In genomic region chr1:119837035-119837751, GRCm38 (mm10) we compare ENCODE assay signal across 8 mouse cellular contexts. TPM values are rescaled to one million over a fixed set of nuclear protein-coding genes. Genes with fewer than 3 reads are reported as not detected.
A peak's percentile ranks its signal among the peaks of the same experiment; 100 is the strongest.
DNase-seq lines count a peak whose midpoint lies in the region; ATAC-seq lines count a peak whose summit lies in the region.

Gene Ptpn4, minus strand, starts transcription at chr1:119837613.

- H3K27ac ChIP-seq in hindbrain, embryonic 14.5 days: peak within 1 kb of the TSS; percentile 92

- peak within 1 kb of the TSS; percentile 82 for H3K4me2 ChIP-seq in hindbrain, embryonic 14.5 days (replicated peaks)

- peak; percentile 99 for DNase-seq in R1 (ENCODE audit: low read depth, low spot score)
- DNase-seq in cerebellum, postnatal 25 days: peak; percentile 99
- DNase-seq in frontal cortex, postnatal 25 days (ENCODE audit: low spot score in 2 of 2): peak; percentile 86 to 95
- peak; percentile 96 for DNase-seq in hindbrain, embryonic 14.5 days (ENCODE audit: low spot score)
- DNase-seq in layer of hippocampus, postnatal 36 days: peak; percentile 96 to 98
- peak; percentile 98 for DNase-seq in lung, postnatal 36 days
- DNase-seq in retina, postnatal 1 day: peak; percentile 98
- DNase-seq in urinary bladder, adult 18-20 months (ENCODE audit: low spot score in 2 of 2): peak; percentile 97 to 98

- peak within 1 kb of the TSS; percentile 71 for H3K4me3 ChIP-seq in hindbrain, embryonic 14.5 days (replicated peaks; ENCODE audit: low read length)

- H3K27me3 ChIP-seq in hindbrain, embryonic 14.5 days (ENCODE audit: control insufficient read depth, insufficient read depth, low read length): no peaks in the 10 kb centered on the region

- under 1% methylated on average over 76 of the region's 79 CpGs for WGBS in hindbrain, embryonic 14.5 days

- H3K36me3 ChIP-seq in hindbrain, embryonic 14.5 days (replicated peaks; ENCODE audit: control insufficient read depth, insufficient read depth): no peaks in the 10 kb centered on the region

- peak; percentile 99 for ATAC-seq in hindbrain, embryonic 14.5 days (ENCODE audit: low FRiP score)

- no peaks in the 10 kb centered on the region for H3K9me3 ChIP-seq in hindbrain, embryonic 14.5 days (ENCODE audit: control insufficient read depth, low read length)

- peaks cover 21% of the 10 kb centered on the region for H3K4me1 ChIP-seq in hindbrain, embryonic 14.5 days (replicated peaks; ENCODE audit: control insufficient read depth, insufficient read depth, low read length)

- peak within 1 kb of the TSS; percentile 77 for H3K9ac ChIP-seq in hindbrain, embryonic 14.5 days

RNA-seq across cellular contexts. Expression of gene Ptpn4, which starts in this region (rescaled TPM):
- polyA plus RNA-seq in hindbrain, embryonic 14.5 days (2014; fragmentation: Nextera tagmentation; extraction: Ambion mirVana): 19.9 and 22.3 TPM in 2 replicates
- 10 to 100 TPM; 62.3 to 76.3 TPM for total RNA-seq in layer of hippocampus, postnatal 36 days (2021)

Comparison
In these comparisons a context has a peak if more than half of its experiments do, and no peak if none do; other contexts are left out.
1. Peak in every context shown above with its lines: DNase-seq, ATAC-seq, H3K4me3 ChIP-seq and H3K27ac ChIP-seq.